Mouse (Mus musculus) hindbrain, embryonic 14.5 days (tissue): ENCODE data around the gene Rex2. TPM values are rescaled to one million over a fixed set of nuclear protein-coding genes. Genes with fewer than 3 reads are reported as not detected.
"Not testable (repeated sequence)": the region's sequence is repeated elsewhere in the genome, so short reads cannot be mapped to it uniquely, and the experiment has no call there.

Source experiments
- ATAC-seq: fragments of 200-750 bp; cut with Nextera tagmentation; 2 replicates; pipeline ENCODE4 v1.8.0; 2017; ENCODE audit warnings: moderate number of reproducible peaks, mild to moderate bottlenecking, moderate TSS enrichment, moderate library complexity; ENCODE audit not compliant: low FRiP score
- DNase-seq: peaks from one replicate; pipeline ENCODE4 v3.0.0-alpha.2; 2015; ENCODE audit warnings: low spot score
- H3K27ac ChIP-seq: fragments of 300-500 bp; sonication (generic); 2 replicates; pipeline ENCODE4 v1.5.1; 2014; ENCODE audit warnings: mild to moderate bottlenecking, moderate library complexity
- H3K27me3 ChIP-seq: fragments of 300-500 bp; sonication (generic); 2 replicates; pipeline ENCODE4 v1.6.1; 2014; ENCODE audit warnings: mild to moderate bottlenecking, low read length, mixed read lengths; ENCODE audit not compliant: control insufficient read depth, insufficient read depth
- H3K36me3 ChIP-seq: fragments of 300-500 bp; sonication (generic); replicated peaks from 2 replicates; pipeline ENCODE4 v1.6.1; 2014; ENCODE audit not compliant: control insufficient read depth, insufficient read depth
- H3K4me1 ChIP-seq: fragments of 300-500 bp; sonication (generic); replicated peaks from 2 replicates; pipeline ENCODE4 v1.6.1; 2014; ENCODE audit warnings: antibody characterized with exemption, low read length, mixed read lengths; ENCODE audit not compliant: control insufficient read depth, insufficient read depth
- H3K4me2 ChIP-seq: fragments of 300-500 bp; sonication (generic); replicated peaks from 2 replicates; pipeline ENCODE4 v1.6.1; 2014; ENCODE audit warnings: mild to moderate bottlenecking, moderate library complexity
- H3K4me3 ChIP-seq: fragments of 300-500 bp; sonication (generic); replicated peaks from 2 replicates; pipeline ENCODE4 v1.5.1; 2014; ENCODE audit warnings: mild to moderate bottlenecking, low read length
- H3K9ac ChIP-seq: fragments of 300-500 bp; sonication (generic); 2 replicates; pipeline ENCODE4 v1.6.1; 2014
- H3K9me3 ChIP-seq: fragments of 300-500 bp; sonication (generic); 2 replicates; pipeline ENCODE4 v1.6.1; 2016; ENCODE audit warnings: low read length; ENCODE audit not compliant: control insufficient read depth
- WGBS: fragments of 180-500 bp; shearing (Covaris S2); extraction: QIAGEN DNeasy Blood & Tissue Kit; methylation state at CpG from one replicate; pipeline ENCODE4 v1.1.7; 2014; 5-methylcytosine and 5-hydroxymethylcytosine counted together
- polyA plus RNA-seq: library from polyadenylated mRNA; unstranded; fragments of >200 nt; fragmentation: Nextera tagmentation; extraction: Ambion mirVana; gene quantifications from 2 replicates; pipeline ENCODE4 v1.2.1, GENCODE M21; 2014

The Rex2 gene
- not detected in 2 replicates for polyA plus RNA-seq

DNA sequence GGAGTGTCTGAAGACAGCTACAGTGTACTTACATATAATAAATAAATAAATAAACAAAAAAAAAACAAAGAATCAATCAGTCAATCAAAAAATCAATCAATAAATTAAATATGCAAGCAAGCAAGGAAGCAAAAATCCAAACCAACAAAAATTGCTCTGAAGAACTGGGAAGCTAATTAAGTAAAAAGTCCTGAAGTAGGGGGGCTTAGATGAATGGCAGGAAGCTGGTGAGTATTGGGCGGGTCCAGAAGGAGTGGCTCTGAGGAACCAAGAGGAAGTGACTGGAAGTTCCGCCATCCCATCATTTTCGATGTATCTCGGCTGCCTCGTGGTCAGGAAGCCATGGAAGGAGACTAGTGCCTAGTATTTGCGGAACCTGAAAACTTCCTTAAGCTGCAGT, at the start of gene Rex2:
Gene Rex2 (plus strand): TSS at position 301 of the 400 bp plus-strand sequence.
- not testable (repeated sequence) for DNase-seq, H3K4me3 ChIP-seq, ATAC-seq, H3K36me3 ChIP-seq, H3K27ac ChIP-seq, H3K9me3 ChIP-seq, H3K9ac ChIP-seq, H3K4me2 ChIP-seq, H3K27me3 ChIP-seq, H3K4me1 ChIP-seq
- WGBS = no CpG with 5 or more reads among the region's 6 CpGs

DNA sequence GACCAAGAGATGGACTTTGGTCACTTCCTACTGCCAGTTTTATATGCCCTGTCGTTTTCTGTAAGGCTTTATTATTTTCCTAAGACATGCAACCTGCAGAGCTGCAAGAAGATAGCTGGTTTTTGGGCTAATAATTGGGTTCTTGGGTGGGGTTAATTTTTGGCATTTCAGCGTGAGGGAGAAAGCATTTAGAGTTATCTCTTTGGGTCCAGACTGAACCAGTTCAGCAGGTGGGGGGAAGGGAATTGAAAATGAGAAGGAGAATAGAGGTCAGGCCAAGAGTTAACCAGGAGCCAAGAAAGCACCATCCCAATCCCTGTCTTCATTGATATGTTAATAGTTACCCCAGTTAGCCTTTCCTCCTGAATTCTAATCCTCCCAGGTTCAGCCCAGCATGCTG, 45.1 kb upstream of the Rex2 start:
- H3K9me3 ChIP-seq, H3K4me1 ChIP-seq, DNase-seq, H3K27me3 ChIP-seq, H3K36me3 ChIP-seq, ATAC-seq, H3K27ac ChIP-seq, H3K4me2 ChIP-seq, H3K4me3 ChIP-seq, H3K9ac ChIP-seq: not testable (repeated sequence)
- WGBS = 20% methylated on average over 2 of the region's 2 CpGs

DNA sequence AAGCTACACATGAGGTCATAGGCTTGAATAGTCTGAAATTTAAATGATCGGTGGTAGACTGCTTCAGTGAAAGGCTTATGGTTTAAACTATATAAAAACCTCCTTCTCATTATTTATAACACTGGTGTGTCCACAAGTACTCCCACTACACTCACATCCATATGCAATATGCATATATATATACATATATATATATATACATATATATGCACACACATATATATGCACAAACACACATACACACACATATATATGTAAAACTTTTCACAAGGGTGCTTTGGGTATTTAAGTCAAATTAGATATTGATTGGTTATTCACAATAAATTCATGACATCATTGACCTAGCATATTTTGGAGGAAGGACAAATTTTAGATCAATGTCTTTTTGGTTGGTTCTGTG, 3.2 kb upstream of the Rex2 start:
- not testable (repeated sequence) for ATAC-seq, H3K27me3 ChIP-seq, DNase-seq, H3K36me3 ChIP-seq, H3K9me3 ChIP-seq, H3K4me2 ChIP-seq, H3K4me1 ChIP-seq, H3K27ac ChIP-seq, H3K4me3 ChIP-seq, H3K9ac ChIP-seq
- no CpG with 5 or more reads among the region's 1 CpGs for WGBS

DNA sequence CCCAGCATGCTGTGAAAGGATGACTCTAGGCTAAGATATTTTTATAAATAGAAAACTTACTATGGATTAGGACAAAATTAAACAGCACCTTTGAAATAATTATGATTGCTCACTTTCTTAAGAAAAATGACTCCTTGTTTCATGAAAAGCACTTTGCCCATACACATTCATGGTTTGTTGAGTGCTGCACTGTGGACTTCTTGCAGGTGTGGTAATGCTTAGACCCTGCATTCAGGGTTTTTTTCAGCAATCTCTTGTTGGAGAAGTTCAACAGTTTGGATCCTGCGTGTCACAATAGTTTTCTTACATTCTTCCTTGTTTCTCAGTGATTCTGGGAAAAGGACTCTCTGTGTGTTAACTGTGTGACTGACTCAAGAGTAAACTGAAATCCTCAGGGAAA, 4.7 kb downstream of the Rex2 start:
- H3K9ac ChIP-seq, H3K4me1 ChIP-seq, DNase-seq, H3K27me3 ChIP-seq, H3K4me3 ChIP-seq, H3K9me3 ChIP-seq, H3K27ac ChIP-seq, H3K36me3 ChIP-seq, H3K4me2 ChIP-seq, ATAC-seq: not testable (repeated sequence)
- 67% methylated on average over 1 of the region's 1 CpGs for WGBS

DNA sequence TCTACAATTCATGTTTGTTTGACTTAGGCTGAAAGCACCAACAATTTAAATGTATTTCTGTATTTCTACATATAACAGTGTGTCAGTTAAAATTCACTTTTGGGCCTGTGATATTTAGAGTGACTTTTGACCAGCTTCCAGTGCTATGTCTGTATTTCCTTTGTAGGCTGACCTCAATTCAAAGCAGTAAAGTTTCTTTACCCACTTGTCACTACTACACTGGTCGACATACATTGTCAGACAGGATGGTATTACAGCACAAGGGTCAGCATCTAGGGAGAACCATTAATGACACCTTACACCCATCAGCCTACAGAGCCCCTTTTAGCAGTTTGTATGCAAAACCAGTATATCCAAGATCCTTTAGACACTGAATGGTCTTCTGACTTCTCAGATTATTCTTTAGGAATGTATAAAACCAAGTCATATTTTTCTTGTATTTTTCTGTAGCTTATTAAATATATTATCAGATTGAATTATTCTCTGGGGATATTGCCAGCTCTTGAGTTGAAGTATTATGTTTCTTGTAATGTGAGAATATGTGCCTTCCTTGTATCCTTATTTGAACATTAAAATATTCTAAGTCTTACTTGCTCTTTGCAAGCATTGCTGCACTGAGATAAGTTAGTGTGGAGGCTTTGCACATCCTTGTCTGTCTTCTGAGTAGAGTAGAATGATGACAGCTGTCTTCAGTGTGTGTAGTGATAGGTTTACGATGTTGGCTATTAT, 9.8 kb downstream of the Rex2 start:
- WGBS = 98% methylated on average over 1 of the region's 2 CpGs

DNA sequence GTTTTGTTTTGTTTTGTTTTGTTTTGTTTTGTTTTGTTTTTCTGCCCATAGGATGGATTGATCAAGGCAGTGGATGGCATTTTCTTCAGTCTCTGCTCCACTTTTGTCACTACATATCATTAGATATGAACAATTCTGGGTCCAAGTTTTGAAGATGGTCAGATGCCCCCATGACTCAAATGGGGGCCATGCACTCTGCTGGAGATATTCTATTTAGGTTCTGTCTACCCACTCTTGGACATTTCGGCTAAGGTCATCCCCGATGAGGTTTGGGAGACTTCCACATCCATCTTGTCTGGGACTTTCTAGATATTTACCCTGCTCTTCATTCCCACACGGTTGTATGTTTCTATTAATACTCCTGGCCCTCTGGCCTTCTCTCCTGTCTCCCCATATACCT, 42.1 kb downstream of the Rex2 start:
- not testable (repeated sequence) for H3K9ac ChIP-seq, H3K4me2 ChIP-seq, H3K9me3 ChIP-seq, ATAC-seq, H3K4me1 ChIP-seq, H3K27ac ChIP-seq, H3K36me3 ChIP-seq, H3K27me3 ChIP-seq, H3K4me3 ChIP-seq, DNase-seq
- 88% methylated on average over 2 of the region's 3 CpGs for WGBS

More for the DNA sequence above, 9.8 kb downstream of the Rex2 start:
- not testable (repeated sequence) for H3K27me3 ChIP-seq, H3K4me1 ChIP-seq, H3K27ac ChIP-seq, H3K4me3 ChIP-seq, H3K9me3 ChIP-seq, ATAC-seq, H3K4me2 ChIP-seq, DNase-seq, H3K9ac ChIP-seq, H3K36me3 ChIP-seq

DNA sequence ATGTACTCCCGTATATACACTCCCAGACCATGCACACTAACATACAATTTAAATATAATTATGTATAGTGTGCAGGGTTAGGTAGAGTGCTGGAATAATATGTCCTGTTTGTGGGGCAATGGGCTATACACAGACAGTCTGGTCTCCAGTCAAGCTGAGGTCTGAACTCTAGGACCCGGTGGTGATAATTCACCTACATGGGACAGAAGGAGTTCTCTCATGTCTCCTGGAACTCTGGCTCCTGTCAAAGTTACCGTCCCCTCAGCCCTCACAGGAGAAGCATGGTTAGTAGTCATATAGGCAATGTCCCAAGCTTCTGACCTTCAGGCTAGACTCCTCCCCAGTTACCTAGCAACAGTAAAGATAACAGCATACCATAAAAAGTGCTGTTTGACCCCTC, 44.2 kb downstream of the Rex2 start:
- H3K4me3 ChIP-seq, ATAC-seq, H3K4me1 ChIP-seq, H3K27ac ChIP-seq, H3K9me3 ChIP-seq, H3K4me2 ChIP-seq, H3K9ac ChIP-seq, DNase-seq, H3K27me3 ChIP-seq, H3K36me3 ChIP-seq: not testable (repeated sequence)
- 90% methylated on average over 1 of the region's 3 CpGs for WGBS

DNA sequence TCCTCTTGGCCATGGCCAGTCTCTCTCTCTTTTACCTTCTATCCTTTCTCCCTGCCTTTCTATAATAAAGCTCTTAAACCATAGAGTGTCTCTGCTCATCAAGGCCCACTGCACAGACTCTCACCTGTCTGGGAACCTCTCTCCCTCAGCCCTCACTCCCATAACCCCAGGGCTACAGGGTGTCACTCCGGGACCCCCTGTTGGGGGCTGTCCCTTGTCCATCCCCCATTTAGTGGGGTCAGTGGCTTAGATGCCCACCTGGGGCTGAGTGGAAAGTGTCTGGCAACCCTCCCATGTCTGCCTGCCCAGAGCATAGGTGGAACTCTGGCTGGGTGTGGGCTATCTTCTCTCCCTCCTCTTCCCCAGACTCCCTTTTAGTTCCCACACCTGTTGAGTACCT, 44.7 kb downstream of the Rex2 start:
- H3K4me3 ChIP-seq, H3K4me2 ChIP-seq, DNase-seq, H3K36me3 ChIP-seq, H3K27ac ChIP-seq, H3K4me1 ChIP-seq, ATAC-seq, H3K9me3 ChIP-seq, H3K9ac ChIP-seq, H3K27me3 ChIP-seq: not testable (repeated sequence)
- 81% methylated on average over 1 of the region's 1 CpGs for WGBS

DNA sequence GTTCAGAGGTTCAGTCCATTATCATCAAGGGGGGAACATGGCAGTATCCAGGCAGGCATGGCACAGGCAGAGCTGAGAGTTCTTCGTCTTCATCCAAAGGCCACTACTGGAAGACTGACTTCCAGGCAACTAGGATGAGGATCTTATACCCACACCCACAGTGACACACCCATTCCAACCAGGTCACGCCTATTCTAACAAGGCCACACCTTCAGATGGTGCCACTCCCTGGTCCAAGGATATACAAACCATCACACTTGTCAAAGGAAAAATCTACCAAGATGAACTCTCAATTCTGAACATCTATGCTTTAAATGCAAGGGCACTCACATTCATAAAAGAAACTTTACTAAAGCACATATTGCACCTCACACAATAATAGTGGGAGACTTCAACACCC, 74.0 kb downstream of the Rex2 start:
- H3K4me2 ChIP-seq, DNase-seq, H3K36me3 ChIP-seq, H3K4me1 ChIP-seq, H3K4me3 ChIP-seq, H3K9ac ChIP-seq, H3K27me3 ChIP-seq, ATAC-seq, H3K9me3 ChIP-seq, H3K27ac ChIP-seq: not testable (repeated sequence)
- WGBS = 72% methylated on average over 2 of the region's 2 CpGs
